Mouse (Mus musculus) spleen, adult 2 months (tissue): Measurements from ENCODE around the gene Atg4a-ps. TPM values are rescaled to one million over a fixed set of nuclear protein-coding genes. Genes with fewer than 3 reads are reported as not detected.

ENCODE experiments used
- DNase-seq, 2 experiments: peaks; one replicate each; pipeline versions ENCODE4 v3.0.0 to v3.0.0-alpha.2; 2012 to 2021; ENCODE audit warnings: low spot score in 2 of 2, low read depth in 1 of 2
- H3K27ac ChIP-seq: fragments of 200-500 bp; 2 replicates; pipeline ENCODE4 v1.5.1; 2012; ENCODE audit warnings: low read length, inconsistent platforms; ENCODE audit not compliant: insufficient read depth
- H3K27me3 ChIP-seq: fragments of 200-500 bp; 2 replicates; pipeline ENCODE4 v1.6.1; 2012; ENCODE audit warnings: mild to moderate bottlenecking, moderate library complexity, low read length, inconsistent platforms; ENCODE audit not compliant: control insufficient read depth, insufficient read depth
- H3K36me3 ChIP-seq: fragments of 200-500 bp; 2 replicates; pipeline ENCODE4 v1.6.1; 2012; ENCODE audit warnings: mild to moderate bottlenecking, low read length, inconsistent platforms; ENCODE audit not compliant: control insufficient read depth, insufficient read depth
- H3K4me1 ChIP-seq: fragments of 200-500 bp; 2 replicates; pipeline ENCODE4 v1.6.1; 2011; ENCODE audit warnings: inconsistent platforms; ENCODE audit not compliant: control insufficient read depth, insufficient read depth, insufficient read length
- H3K4me3 ChIP-seq: fragments of 200-500 bp; 2 replicates; pipeline ENCODE4 v1.5.1; 2011; ENCODE audit warnings: mild to moderate bottlenecking, inconsistent platforms; ENCODE audit not compliant: insufficient read depth, insufficient read length; ENCODE audit errors: extremely low read depth
- CTCF ChIP-seq: fragments of 200-500 bp; IDR thresholded peaks from 2 replicates; pipeline ENCODE4 v1.5.1; 2011; ENCODE audit warnings: mild to moderate bottlenecking, inconsistent platforms; ENCODE audit not compliant: insufficient read depth, insufficient read length, insufficient replicate concordance; ENCODE audit errors: extremely low read depth
- POLR2A ChIP-seq: fragments of 200-500 bp; IDR thresholded peaks from 2 replicates; pipeline ENCODE4 v1.6.1; 2011; ENCODE audit warnings: low read depth, low read length, inconsistent platforms
- WGBS: fragments of 180-500 bp; shearing (Covaris S2); methylation state at CpG from one replicate; pipeline ENCODE4 v1.1.7; 2018; 5-methylcytosine and 5-hydroxymethylcytosine counted together
- polyA plus RNA-seq: library from polyadenylated mRNA; depleted of rRNA; stranded (reverse); fragments of >200 nt; gene quantifications from 2 replicates; pipeline ENCODE4 v1.2.3, GENCODE M21; 2012; rRNA removed

Atg4a-ps gene
- polyA plus RNA-seq, 1 experiment = not detected

DNA sequence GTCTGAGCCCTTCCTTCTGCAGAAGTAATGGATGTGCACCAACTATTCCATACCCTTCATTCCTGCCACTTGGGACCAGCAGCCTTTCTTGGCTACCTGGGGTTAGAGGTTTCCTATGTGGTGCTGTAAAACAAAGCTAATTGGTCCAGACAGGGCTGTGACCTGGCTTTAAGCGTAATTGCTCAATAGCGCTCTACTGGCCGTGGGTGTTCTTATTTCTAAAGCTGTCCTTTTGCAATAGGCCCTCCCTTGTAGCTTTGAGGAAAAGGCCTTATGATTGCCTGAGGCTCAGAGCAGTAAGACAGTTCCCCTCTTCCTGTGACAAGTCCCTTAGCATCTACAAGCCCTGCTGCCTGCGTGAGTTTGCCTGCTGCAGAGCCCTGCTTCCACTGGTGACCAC lies 48.3 kb downstream of the Atg4a-ps start:
- no peak overlapping the region for H3K27ac ChIP-seq
- no peaks in the 10 kb centered on the region for H3K36me3 ChIP-seq
- H3K4me1 ChIP-seq = no peaks in the 10 kb centered on the region
- 87% methylated on average over 4 of the region's 4 CpGs for WGBS
- DNase-seq = no peak
- TF ChIP-seq POLR2A = no peak
- TF ChIP-seq CTCF = no peak
- H3K4me3 ChIP-seq = no peak overlapping the region
- 0 out of 2 replicates have a peak, but pooled peaks cover 1% of the 10 kb centered on the region for H3K27me3 ChIP-seq

DNA sequence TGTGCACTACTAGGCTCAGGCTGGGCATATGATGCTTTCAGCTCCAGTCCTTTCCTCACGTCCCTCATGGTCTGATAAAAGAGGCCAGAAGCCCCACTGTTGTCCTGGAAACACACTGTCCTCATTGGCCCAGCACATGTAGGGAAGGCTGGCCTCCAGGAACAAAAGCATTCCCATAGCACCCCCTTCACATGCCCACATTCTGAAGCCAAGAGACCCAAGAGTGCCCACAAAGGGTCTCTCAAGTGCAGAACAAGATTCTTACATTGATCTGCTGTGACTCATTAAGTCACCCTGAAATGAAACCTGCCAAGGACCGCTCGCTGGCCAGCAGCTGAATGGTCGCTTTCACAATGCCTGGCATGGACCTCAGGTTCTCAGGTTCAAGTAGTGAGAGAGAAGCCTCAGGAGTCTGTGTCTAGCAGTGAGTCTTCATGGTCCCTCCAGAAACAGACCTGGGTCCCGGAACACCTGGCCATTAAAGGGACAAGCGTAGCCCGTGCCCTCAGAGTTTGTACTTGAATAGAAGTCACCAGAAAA lies 50.5 kb downstream of the Atg4a-ps start:
- TF ChIP-seq CTCF = no peak
- TF ChIP-seq POLR2A = no peak
- no peak overlapping the region for H3K27ac ChIP-seq
- 89% methylated on average over 7 of the region's 7 CpGs for WGBS
- no peak overlapping the region for H3K4me3 ChIP-seq
- DNase-seq = no peak
- no peaks in the 10 kb centered on the region for H3K36me3 ChIP-seq
- H3K27me3 ChIP-seq = 0 out of 2 replicates have a peak, but pooled peaks cover 1% of the 10 kb centered on the region
- H3K4me1 ChIP-seq = no peaks in the 10 kb centered on the region

Other genes starting within 250 kb of the Atg4a-ps start
- 0.25 and 0.41 TPM in 2 replicates for gene Syt6, start 70.8 kb downstream of the Atg4a-ps start, polyA plus RNA-seq
- gene Olfml3, start 91.9 kb upstream of the Atg4a-ps start, polyA plus RNA-seq = 17.9 and 18.2 TPM in 2 replicates
- gene Gm10964, start 93.3 kb upstream of the Atg4a-ps start, polyA plus RNA-seq = not detected in 2 replicates
- 72.4 and 84.4 TPM in 2 replicates for gene Hipk1, start 145.5 kb upstream of the Atg4a-ps start, polyA plus RNA-seq
- 16.2 and 18.8 TPM in 2 replicates for gene Dclre1b, start 163.4 kb upstream of the Atg4a-ps start, polyA plus RNA-seq
- gene Ap4b1, start 163.5 kb upstream of the Atg4a-ps start, polyA plus RNA-seq = 14.5 and 14.7 TPM in 2 replicates
- 0.40 and 0.66 TPM in 2 replicates for gene Gm43064, start 163.5 kb upstream of the Atg4a-ps start, polyA plus RNA-seq
- 0.13 and 0.18 TPM in 2 replicates for gene Bcl2l15, start 186.5 kb upstream of the Atg4a-ps start, polyA plus RNA-seq
- 23.8 and 27.3 TPM in 2 replicates for gene Ptpn22, start 213.7 kb upstream of the Atg4a-ps start, polyA plus RNA-seq